13 mouse cellular contexts compared by ENCODE assay signal in the genomic region with DNA sequence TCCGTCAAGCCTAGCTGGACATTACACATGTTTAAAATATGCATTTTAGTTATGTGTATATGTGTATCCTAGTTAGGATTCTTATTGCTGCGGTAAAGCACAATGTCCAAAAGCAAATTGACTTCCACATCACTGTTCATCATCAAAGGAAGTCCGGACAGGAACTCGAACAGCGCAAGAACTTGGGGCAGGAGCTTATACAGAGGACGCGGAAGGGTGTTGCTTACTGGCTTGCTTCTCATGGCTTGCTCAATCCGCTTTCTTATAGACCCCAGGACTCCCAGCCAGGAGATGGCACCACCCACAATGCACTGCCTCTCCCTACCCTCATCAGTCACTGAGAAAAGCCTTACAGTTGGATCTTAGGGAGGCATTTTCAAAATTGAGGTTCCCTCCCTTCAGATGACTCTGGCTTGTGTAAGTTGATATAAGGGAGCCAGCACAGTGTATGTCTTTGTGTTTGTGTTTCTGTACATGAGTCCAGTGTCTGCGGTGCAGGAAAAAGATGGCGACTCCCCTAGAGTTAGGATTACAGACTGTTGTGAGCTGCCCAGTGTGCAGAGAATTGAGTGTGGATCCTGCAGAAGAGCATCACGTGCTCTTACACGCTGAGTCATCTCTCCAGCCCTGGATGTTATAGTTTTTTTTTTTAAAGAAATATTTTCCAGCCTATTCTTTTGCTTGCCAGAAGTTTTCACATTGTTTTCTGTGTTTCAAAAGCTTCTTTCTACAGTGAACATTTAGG.
DNase-seq lines count a peak whose midpoint lies in the region; ATAC-seq and TF ChIP-seq lines count a peak whose summit lies in the region.
"Had no signal": no experiment of that assay in that cellular context is flagged by ENCODE, and none has a peak within 500 bp of the region (broad histone marks: within the 10 kb centered on the region; RNA-seq: fewer than 3 reads in every experiment).

No protein-coding gene starts in this region.

- peaks cover 3% of the 10 kb centered on the region; the same call in 1 of the 2 replicates for H3K27me3 ChIP-seq in forebrain, embryonic 12.5 days
- H3K27me3 ChIP-seq in forebrain, embryonic 11.5 days (ENCODE audit: control insufficient read depth, insufficient read depth, low read length), result no peaks in the 10 kb centered on the region
- no peaks in the 10 kb centered on the region for H3K27me3 ChIP-seq in kidney, embryonic 14.5 days (ENCODE audit: control insufficient read depth, insufficient read depth, low read length)
- no peaks in the 10 kb centered on the region for H3K27me3 ChIP-seq in embryonic facial prominence, embryonic 10.5 days (replicated peaks; ENCODE audit: low read depth, poor library complexity, severe bottlenecking)
- H3K27me3 ChIP-seq in myocyte (ENCODE audit: control insufficient read depth, insufficient read depth, insufficient read length), result no peaks in the 10 kb centered on the region
- H3K27me3 ChIP-seq: liver, embryonic 12.5 days had no signal

- 0 out of 2 replicates have a peak overlapping the region, but pooled peaks have one; percentile 31 for H3K27ac ChIP-seq in forebrain, embryonic 12.5 days
- H3K27ac ChIP-seq in forebrain, embryonic 11.5 days (ENCODE audit: low read depth, low read length), result no peak overlapping the region
- H3K27ac ChIP-seq in kidney, embryonic 14.5 days (ENCODE audit: low read depth, low read length), result no peak overlapping the region; the same call in 1 of the 2 replicates
- H3K27ac ChIP-seq in embryonic facial prominence, embryonic 10.5 days (replicated peaks), result peak overlapping the region; percentile 85
- H3K27ac ChIP-seq: liver, embryonic 12.5 days had no signal

- H3K9me3 ChIP-seq in forebrain, embryonic 12.5 days, result no peaks in the 10 kb centered on the region
- H3K9me3 ChIP-seq in forebrain, embryonic 11.5 days (ENCODE audit: control insufficient read depth, low read length), result no peaks in the 10 kb centered on the region
- no peaks in the 10 kb centered on the region for H3K9me3 ChIP-seq in kidney, embryonic 14.5 days (ENCODE audit: control insufficient read depth, low read length)
- 0 out of 2 replicates have a peak, but pooled peaks cover 4% of the 10 kb centered on the region for H3K9me3 ChIP-seq in embryonic facial prominence, embryonic 10.5 days
- H3K9me3 ChIP-seq: liver, embryonic 12.5 days had no signal

- H3ac ChIP-seq in myocyte (ENCODE audit: control insufficient read depth, insufficient read length), result no peak overlapping the region

- no peak overlapping the region for H3K9ac ChIP-seq in forebrain, embryonic 12.5 days
- no peak overlapping the region for H3K9ac ChIP-seq in forebrain, embryonic 11.5 days (ENCODE audit: low read length)
- no peak overlapping the region for H3K9ac ChIP-seq in kidney, embryonic 14.5 days (ENCODE audit: low read depth, low read length)
- H3K9ac ChIP-seq: forebrain, postnatal 0 days; liver, embryonic 12.5 days had no signal

- no peaks in the 10 kb centered on the region for H3K79me2 ChIP-seq in myocyte (ENCODE audit: control insufficient read depth, insufficient read depth)

- WGBS in forebrain, embryonic 12.5 days, result 86% methylated on average over 12 of the region's 12 CpGs
- WGBS in forebrain, embryonic 11.5 days, result 86% methylated on average over 12 of the region's 12 CpGs
- WGBS in kidney, embryonic 14.5 days, result 76% methylated on average over 12 of the region's 12 CpGs
- WGBS in embryonic facial prominence, embryonic 10.5 days, result 85% methylated on average over 12 of the region's 12 CpGs

- peaks cover 25% of the 10 kb centered on the region for H3K4me1 ChIP-seq in forebrain, embryonic 12.5 days
- peaks cover 5% of the 10 kb centered on the region for H3K4me1 ChIP-seq in forebrain, embryonic 11.5 days (replicated peaks; ENCODE audit: control insufficient read depth, insufficient read depth, low read length)
- peaks cover 14% of the 10 kb centered on the region for H3K4me1 ChIP-seq in kidney, embryonic 14.5 days (ENCODE audit: control insufficient read depth, insufficient read depth, low read length)
- H3K4me1 ChIP-seq in embryonic facial prominence, embryonic 10.5 days, result peaks cover 54% of the 10 kb centered on the region
- H3K4me1 ChIP-seq: liver, embryonic 12.5 days had no signal

- no peak overlapping the region for H3K4me3 ChIP-seq in forebrain, embryonic 12.5 days (replicated peaks)
- H3K4me3 ChIP-seq in forebrain, embryonic 11.5 days (ENCODE audit: low read depth, low read length), result no peak overlapping the region
- H3K4me3 ChIP-seq in kidney, embryonic 14.5 days (ENCODE audit: low read length), result no peak overlapping the region
- H3K4me3 ChIP-seq in embryonic facial prominence, embryonic 10.5 days, result no peak overlapping the region
- H3K4me3 ChIP-seq in myocyte, result no peak overlapping the region
- H3K4me3 ChIP-seq: liver, embryonic 12.5 days had no signal

- no peak overlapping the region for H3K4me2 ChIP-seq in forebrain, embryonic 12.5 days
- no peak overlapping the region for H3K4me2 ChIP-seq in forebrain, embryonic 11.5 days (ENCODE audit: low read depth, low read length, severe bottlenecking)
- H3K4me2 ChIP-seq in kidney, embryonic 14.5 days (replicated peaks; ENCODE audit: low read depth, low read length), result no peak overlapping the region
- H3K4me2 ChIP-seq in myocyte (ENCODE audit: low read depth), result no peak overlapping the region
- H3K4me2 ChIP-seq: liver, embryonic 12.5 days had no signal

- ATAC-seq in forebrain, embryonic 12.5 days (ENCODE audit: low FRiP score), result no peak
- ATAC-seq in forebrain, embryonic 11.5 days (replicated peaks; ENCODE audit: low FRiP score), result no peak
- 0 out of 2 replicates have a peak, but pooled peaks have one; percentile 55 for ATAC-seq in kidney, embryonic 14.5 days (ENCODE audit: low FRiP score, low TSS enrichment)
- ATAC-seq in CD4-positive, CD25-positive, alpha-beta regulatory T cell, adult 4 months, result no peak
- ATAC-seq: forebrain, postnatal 0 days; intestine, embryonic 16.5 days; liver, embryonic 12.5 days had no signal

- H3K36me3 ChIP-seq in forebrain, embryonic 12.5 days (replicated peaks), result no peaks in the 10 kb centered on the region
- H3K36me3 ChIP-seq in forebrain, embryonic 11.5 days (ENCODE audit: control insufficient read depth, insufficient read depth, low read length), result no peaks in the 10 kb centered on the region
- H3K36me3 ChIP-seq in kidney, embryonic 14.5 days (ENCODE audit: control insufficient read depth, insufficient read depth, low read length), result no peaks in the 10 kb centered on the region
- no peaks in the 10 kb centered on the region for H3K36me3 ChIP-seq in embryonic facial prominence, embryonic 10.5 days (replicated peaks)
- no peaks in the 10 kb centered on the region for H3K36me3 ChIP-seq in myocyte (ENCODE audit: control insufficient read depth, insufficient read depth)
- H3K36me3 ChIP-seq: liver, embryonic 12.5 days had no signal

- DNase-seq in forebrain, embryonic 11.5 days (ENCODE audit: low spot score), result no peak
- DNase-seq in kidney, postnatal 14 days, result no peak
- no peak for DNase-seq in embryonic facial prominence, embryonic 10.5 days (ENCODE audit: low spot score)
- no peak for DNase-seq in layer of hippocampus, postnatal 25 days (ENCODE audit: extremely low spot score in 1 of 2, low spot score in 1 of 2)
- DNase-seq: forebrain, postnatal 0 days; layer of hippocampus, adult 9-11 months; right cerebral cortex, adult 18-20 months had no signal

- no peak for TF ChIP-seq POLR2A in myocyte (IDR thresholded peaks at IDR 0.05; ENCODE audit: insufficient read length, low read depth)

TF ChIP-seq in myocyte, 11 proteins besides CTCF, POLR2A, EP300 and RAD21:
- TF ChIP-seq MAX (IDR thresholded peaks at IDR 0.05; ENCODE audit: low read depth), result no peak
- TF ChIP-seq USF1 (IDR thresholded peaks at IDR 0.05; ENCODE audit: low read depth), result peak; percentile 80

Comparison
In these comparisons a context has a peak if more than half of its experiments do, and no peak if none do; other contexts are left out.
1. H3K27ac ChIP-seq: peak in forebrain, embryonic 12.5 days (single experiment) and embryonic facial prominence, embryonic 10.5 days (single experiment); none in forebrain, embryonic 11.5 days (single experiment) and kidney, embryonic 14.5 days (single experiment).